Mouse (Mus musculus) bone marrow macrophage, adult 2 months (primary cell): ENCODE results near the gene Slc22a1. TPM values are rescaled to one million over a fixed set of nuclear protein-coding genes. Genes with fewer than 3 reads are reported as not detected.

Experiments
- H3K27ac ChIP-seq: 2 replicates; pipeline ENCODE4 v1.5.1; 2012; ENCODE audit warnings: low read depth, low read length; ENCODE audit not compliant: insufficient read depth
- H3K4me1 ChIP-seq: 2 replicates; pipeline ENCODE4 v1.6.1; 2012; ENCODE audit warnings: low read length; ENCODE audit not compliant: control insufficient read depth, insufficient read depth
- H3K4me3 ChIP-seq: 2 replicates; pipeline ENCODE4 v1.5.1; 2012; ENCODE audit warnings: mild to moderate bottlenecking, low read length, moderate library complexity; ENCODE audit not compliant: insufficient read depth
- CTCF ChIP-seq: IDR thresholded peaks from 2 replicates; pipeline ENCODE4 v1.5.1; 2012; ENCODE audit warnings: low read depth, mild to moderate bottlenecking, low read length, moderate library complexity
- POLR2A ChIP-seq: IDR thresholded peaks from 2 replicates; pipeline ENCODE4 v1.6.1; 2012; ENCODE audit warnings: mild to moderate bottlenecking, low read depth, low read length, borderline replicate concordance
- polyA plus RNA-seq: library from polyadenylated mRNA; stranded (reverse); fragments of >200 nt; gene quantifications from 2 replicates; pipeline ENCODE4 v1.2.4, GENCODE M21; 2012; ENCODE audit not compliant: missing spikeins, insufficient read depth, insufficient read length

Slc22a1 gene
- polyA plus RNA-seq, 1 experiment: not detected

DNA sequence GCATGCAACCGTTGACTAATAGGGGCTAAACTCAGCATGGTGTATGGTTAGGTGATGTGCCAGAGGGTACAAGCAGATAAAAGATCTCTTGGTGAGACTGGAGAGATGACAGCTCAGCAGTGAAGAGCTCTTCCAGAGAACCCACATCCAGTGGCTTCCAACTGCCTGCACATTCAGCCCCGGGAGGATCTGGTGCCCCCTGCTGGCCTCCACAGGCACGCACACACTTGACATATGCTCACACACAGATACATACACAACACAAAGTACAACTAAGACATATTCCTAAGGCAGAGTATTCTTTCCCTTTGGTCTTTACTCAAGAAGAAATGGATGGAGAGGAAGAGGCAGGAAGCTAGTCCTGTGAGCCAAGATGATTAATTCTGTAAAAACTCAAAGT is 36.0 kb downstream of the Slc22a1 start:
- Histone ChIP-seq H3K27ac (no peak overlapping the region), H3K4me3 (no peak overlapping the region), H3K4me1 (no peaks in the 10 kb centered on the region)
- TF ChIP-seq POLR2A: no peak

- H3K4me1 ChIP-seq: no peaks in the 10 kb centered on the region
- H3K27ac ChIP-seq: no peak overlapping the region
- H3K4me3 ChIP-seq: no peak overlapping the region
- TF ChIP-seq POLR2A (no peak), CTCF (no peak)
Measured at GRCm38 (mm10) chr17:12634814-12635213, 40.8 kb downstream of the Slc22a1 start.

- H3K4me1 ChIP-seq: no peaks in the 10 kb centered on the region
- H3K27ac ChIP-seq: no peak overlapping the region
- no peak overlapping the region for H3K4me3 ChIP-seq
- no peak for TF ChIP-seq CTCF
- TF ChIP-seq POLR2A: no peak
Measured at GRCm38 (mm10) chr17:12631771-12632600, 43.6 kb downstream of the Slc22a1 start.

- H3K4me3 ChIP-seq: no peak overlapping the region
- TF ChIP-seq CTCF: no peak
- TF ChIP-seq POLR2A: no peak
- no peak overlapping the region for H3K27ac ChIP-seq
- no peaks in the 10 kb centered on the region for H3K4me1 ChIP-seq
Measured at GRCm38 (mm10) chr17:12630976-12631730, 44.5 kb downstream of the Slc22a1 start.

GRCm38 (mm10) chr17:12627983-12628382 is 47.6 kb downstream of the Slc22a1 start:
- TF ChIP-seq POLR2A (no peak), CTCF (no peak)
- no peak overlapping the region for H3K27ac ChIP-seq
- H3K4me3 ChIP-seq: no peak overlapping the region
- H3K4me1 ChIP-seq: no peaks in the 10 kb centered on the region

- H3K4me3 ChIP-seq: no peak overlapping the region
- H3K27ac ChIP-seq: no peak overlapping the region
- H3K4me1 ChIP-seq: no peaks in the 10 kb centered on the region
- TF ChIP-seq POLR2A (no peak), CTCF (no peak)
Measured at GRCm38 (mm10) chr17:12619641-12620040, 56.0 kb downstream of the Slc22a1 start.

DNA sequence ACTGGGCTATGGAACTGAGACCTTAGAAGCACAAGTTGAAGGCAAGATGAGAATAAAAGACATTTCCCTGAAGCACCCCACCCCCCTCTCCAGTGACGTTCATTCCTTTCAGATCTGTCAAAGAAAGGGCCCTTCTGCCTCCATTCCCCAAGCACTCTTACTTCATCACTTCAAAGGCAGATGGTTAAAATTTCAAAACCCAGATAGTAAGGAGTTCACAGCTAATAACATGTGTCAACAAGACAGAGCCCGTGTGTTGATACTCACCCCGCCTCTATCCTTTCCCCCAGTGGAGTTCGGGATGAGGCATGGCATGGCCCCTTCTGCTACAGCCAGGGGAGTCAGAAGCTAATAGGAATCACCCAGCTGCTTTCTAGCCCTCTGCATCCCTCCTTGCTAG is 60.2 kb downstream of the Slc22a1 start:
- Histone ChIP-seq H3K4me1 (no peaks in the 10 kb centered on the region), H3K27ac (no peak overlapping the region), H3K4me3 (no peak overlapping the region)
- TF ChIP-seq CTCF (no peak), POLR2A (no peak)

GRCm38 (mm10) chr17:12614511-12615385 is 60.9 kb downstream of the Slc22a1 start:
- no peak overlapping the region for H3K27ac ChIP-seq
- no peaks in the 10 kb centered on the region for H3K4me1 ChIP-seq
- H3K4me3 ChIP-seq: no peak overlapping the region
- TF ChIP-seq CTCF: no peak
- no peak for TF ChIP-seq POLR2A

DNA sequence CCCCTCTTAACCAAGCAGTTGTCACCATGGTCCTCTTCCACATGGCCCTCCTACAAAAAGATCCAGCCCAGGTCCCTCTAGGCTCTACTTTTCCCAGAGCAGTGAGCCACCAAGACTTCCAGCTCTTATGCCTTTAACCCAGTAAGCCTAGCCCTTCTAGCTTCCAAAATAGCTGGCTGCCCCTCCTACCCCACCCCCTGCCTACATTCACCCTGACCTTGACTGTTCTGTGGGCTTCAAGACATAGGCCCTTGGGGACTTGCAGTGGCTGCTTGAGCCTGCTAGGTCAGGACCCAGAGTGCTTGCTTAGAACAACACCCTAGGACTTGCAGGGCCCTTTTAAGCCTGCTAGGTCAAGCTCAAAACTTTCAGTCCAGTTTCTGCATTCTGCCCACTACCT is 68.4 kb downstream of the Slc22a1 start:
- Histone ChIP-seq H3K27ac (no peak overlapping the region), H3K4me3 (no peak overlapping the region), H3K4me1 (peaks cover 7% of the 10 kb centered on the region)
- TF ChIP-seq CTCF: no peak
- TF ChIP-seq POLR2A: no peak

DNA sequence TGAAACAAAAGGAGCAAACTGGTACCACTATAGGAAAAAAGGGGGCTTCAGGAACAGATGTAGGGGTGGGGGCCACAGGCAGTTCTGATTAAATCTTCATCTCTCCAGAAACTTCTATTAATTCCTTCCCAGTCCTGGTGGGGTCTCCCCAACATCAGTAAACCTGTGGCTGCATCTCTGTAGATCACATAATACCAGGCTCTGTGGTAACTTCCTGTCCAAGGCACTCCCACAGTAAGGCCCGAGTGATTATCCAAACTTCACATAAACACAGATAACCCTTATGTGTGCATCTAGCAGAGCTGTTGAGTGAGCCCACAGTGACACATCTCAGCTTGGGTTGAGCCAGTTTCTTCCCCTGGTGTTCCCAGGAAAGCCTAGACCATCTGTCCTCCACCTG is 69.0 kb downstream of the Slc22a1 start:
- Histone ChIP-seq H3K27ac (no peak overlapping the region), H3K4me3 (no peak overlapping the region), H3K4me1 (peaks cover 7% of the 10 kb centered on the region)
- TF ChIP-seq POLR2A (no peak), CTCF (no peak)

Other genes with a start within 250 kb of the Slc22a1 start
- not detected in 2 replicates for gene Slc22a3, start 168.1 kb downstream of the Slc22a1 start, polyA plus RNA-seq
- gene Slc22a2, start 91.7 kb downstream of the Slc22a1 start, polyA plus RNA-seq: not detected in 2 replicates
- gene Igf2r, start 93.8 kb upstream of the Slc22a1 start, polyA plus RNA-seq: 31.0 and 36.5 TPM in 2 replicates
- not detected in 2 replicates for gene Mas1, start 192.3 kb upstream of the Slc22a1 start, polyA plus RNA-seq
- gene Mrgprh, start 200.2 kb upstream of the Slc22a1 start, polyA plus RNA-seq: not detected in 2 replicates
- 0.68 TPM in 1 of 2 replicates, not detected in the other for gene Pnldc1, start 234.4 kb upstream of the Slc22a1 start, polyA plus RNA-seq
- 124 and 133 TPM in 2 replicates for gene Tcp1, start 239.9 kb upstream of the Slc22a1 start, polyA plus RNA-seq
- gene Mrpl18, start 240.5 kb upstream of the Slc22a1 start, polyA plus RNA-seq: 44.7 and 49.5 TPM in 2 replicates